Mouse (Mus musculus): Measurements from ENCODE around the gene Dvl1. TPM values are rescaled to one million over a fixed set of nuclear protein-coding genes. Genes with fewer than 3 reads are reported as not detected.

Gene Dvl1
- polyA plus RNA-seq, 1 experiment: 153 TPM

GRCm38 (mm10) chr4:155871404-155871803, 24.2 kb downstream of the Dvl1 start:
- Histone ChIP-seq H3K27me3 (ENCODE audit: control insufficient read depth, insufficient read depth, low read length) (no peaks in the 10 kb centered on the region), H3K4me1 (ENCODE audit: control insufficient read depth, insufficient read depth, insufficient read length, low read length) (no peaks in the 10 kb centered on the region; the same call in 1 of the 2 replicates), H3K4me3 (ENCODE audit: low read depth, low read length) (no peak overlapping the region), H3K36me3 (ENCODE audit: control insufficient read depth, insufficient read depth, low read length) (peaks cover 22% of the 10 kb centered on the region), H3K27ac (ENCODE audit: insufficient read depth, low read depth, low read length) (no peak overlapping the region)
- WGBS: 85% methylated on average over 7 of the region's 7 CpGs
- TF ChIP-seq CTCF (IDR thresholded peaks at IDR 0.05; ENCODE audit: extremely low read depth, insufficient read length, insufficient replicate concordance, low read depth, low read length) (no peak), POLR2A (IDR thresholded peaks at IDR 0.05; ENCODE audit: low read depth, low read length) (no peak)

- Histone ChIP-seq H3K4me3 (ENCODE audit: low read depth, low read length) (no peak overlapping the region), H3K27me3 (ENCODE audit: control insufficient read depth, insufficient read depth, low read length) (no peaks in the 10 kb centered on the region), H3K4me1 (ENCODE audit: control insufficient read depth, insufficient read depth, insufficient read length, low read length) (no peaks in the 10 kb centered on the region), H3K36me3 (ENCODE audit: control insufficient read depth, insufficient read depth, low read length) (peaks cover 32% of the 10 kb centered on the region), H3K27ac (ENCODE audit: insufficient read depth, low read depth, low read length) (no peak overlapping the region)
- TF ChIP-seq CTCF (IDR thresholded peaks at IDR 0.05; ENCODE audit: extremely low read depth, insufficient read length, insufficient replicate concordance, low read depth, low read length): no peak
- no peak for TF ChIP-seq POLR2A (IDR thresholded peaks at IDR 0.05; ENCODE audit: low read depth, low read length)
- WGBS: 79% methylated on average over 3 of the region's 3 CpGs
Observed at GRCm38 (mm10) chr4:155883587-155883986, 36.4 kb downstream of the Dvl1 start.

GRCm38 (mm10) chr4:155886330-155886729, 39.1 kb downstream of the Dvl1 start:
- WGBS: 88% methylated on average over 5 of the region's 5 CpGs
- peaks cover 31% of the 10 kb centered on the region for H3K36me3 ChIP-seq (ENCODE audit: control insufficient read depth, insufficient read depth, low read length)
- H3K27me3 ChIP-seq (ENCODE audit: control insufficient read depth, insufficient read depth, low read length): no peaks in the 10 kb centered on the region
- H3K27ac ChIP-seq (ENCODE audit: insufficient read depth, low read depth, low read length): no peak overlapping the region
- no peak overlapping the region for H3K4me3 ChIP-seq (ENCODE audit: low read depth, low read length)
- TF ChIP-seq CTCF (IDR thresholded peaks at IDR 0.05; ENCODE audit: extremely low read depth, insufficient read length, insufficient replicate concordance, low read depth, low read length) (no peak), POLR2A (IDR thresholded peaks at IDR 0.05; ENCODE audit: low read depth, low read length) (no peak)
- peaks cover 5% of the 10 kb centered on the region for H3K4me1 ChIP-seq (ENCODE audit: control insufficient read depth, insufficient read depth, insufficient read length, low read length)

GRCm38 (mm10) chr4:155887674-155888073, 40.5 kb downstream of the Dvl1 start:
- no peak overlapping the region for H3K4me3 ChIP-seq (ENCODE audit: low read depth, low read length)
- H3K27ac ChIP-seq (ENCODE audit: insufficient read depth, low read depth, low read length): no peak overlapping the region
- H3K4me1 ChIP-seq (ENCODE audit: control insufficient read depth, insufficient read depth, insufficient read length, low read length): peaks cover 7% of the 10 kb centered on the region
- WGBS: 89% methylated on average over 10 of the region's 10 CpGs
- H3K36me3 ChIP-seq (ENCODE audit: control insufficient read depth, insufficient read depth, low read length): peaks cover 31% of the 10 kb centered on the region
- TF ChIP-seq CTCF (IDR thresholded peaks at IDR 0.05; ENCODE audit: extremely low read depth, insufficient read length, insufficient replicate concordance, low read depth, low read length): no peak
- TF ChIP-seq POLR2A (IDR thresholded peaks at IDR 0.05; ENCODE audit: low read depth, low read length): no peak
- H3K27me3 ChIP-seq (ENCODE audit: control insufficient read depth, insufficient read depth, low read length): no peaks in the 10 kb centered on the region

GRCm38 (mm10) chr4:155888181-155888580, 41.0 kb downstream of the Dvl1 start:
- peaks cover 31% of the 10 kb centered on the region for H3K36me3 ChIP-seq (ENCODE audit: control insufficient read depth, insufficient read depth, low read length)
- no peak overlapping the region for H3K4me3 ChIP-seq (ENCODE audit: low read depth, low read length)
- no peak overlapping the region for H3K27ac ChIP-seq (ENCODE audit: insufficient read depth, low read depth, low read length)
- TF ChIP-seq POLR2A (IDR thresholded peaks at IDR 0.05; ENCODE audit: low read depth, low read length) (no peak), CTCF (IDR thresholded peaks at IDR 0.05; ENCODE audit: extremely low read depth, insufficient read length, insufficient replicate concordance, low read depth, low read length) (no peak)
- no peaks in the 10 kb centered on the region for H3K27me3 ChIP-seq (ENCODE audit: control insufficient read depth, insufficient read depth, low read length)
- peaks cover 12% of the 10 kb centered on the region for H3K4me1 ChIP-seq (ENCODE audit: control insufficient read depth, insufficient read depth, insufficient read length, low read length)
- 87% methylated on average over 9 of the region's 9 CpGs for WGBS

GRCm38 (mm10) chr4:155889316-155889715, 42.1 kb downstream of the Dvl1 start:
- Histone ChIP-seq H3K4me3 (ENCODE audit: low read depth, low read length) (no peak overlapping the region), H3K36me3 (ENCODE audit: control insufficient read depth, insufficient read depth, low read length) (peaks cover 29% of the 10 kb centered on the region), H3K4me1 (ENCODE audit: control insufficient read depth, insufficient read depth, insufficient read length, low read length) (peaks cover 21% of the 10 kb centered on the region), H3K27me3 (ENCODE audit: control insufficient read depth, insufficient read depth, low read length) (no peaks in the 10 kb centered on the region), H3K27ac (ENCODE audit: insufficient read depth, low read depth, low read length) (no peak overlapping the region)
- no peak for TF ChIP-seq POLR2A (IDR thresholded peaks at IDR 0.05; ENCODE audit: low read depth, low read length)
- TF ChIP-seq CTCF (IDR thresholded peaks at IDR 0.05; ENCODE audit: extremely low read depth, insufficient read length, insufficient replicate concordance, low read depth, low read length): no peak
- WGBS: 59% methylated on average over 5 of the region's 5 CpGs

GRCm38 (mm10) chr4:155891011-155891471, 43.8 kb downstream of the Dvl1 start:
- peak overlapping the region; percentile 90 for H3K4me3 ChIP-seq (ENCODE audit: low read depth, low read length)
- under 1% methylated on average over 34 of the region's 34 CpGs for WGBS
- H3K36me3 ChIP-seq (ENCODE audit: control insufficient read depth, insufficient read depth, low read length): peaks cover 22% of the 10 kb centered on the region
- H3K27ac ChIP-seq (ENCODE audit: insufficient read depth, low read depth, low read length): no peak overlapping the region
- no peaks in the 10 kb centered on the region for H3K27me3 ChIP-seq (ENCODE audit: control insufficient read depth, insufficient read depth, low read length)
- H3K4me1 ChIP-seq (ENCODE audit: control insufficient read depth, insufficient read depth, insufficient read length, low read length): peaks cover 21% of the 10 kb centered on the region
- no peak for TF ChIP-seq POLR2A (IDR thresholded peaks at IDR 0.05; ENCODE audit: low read depth, low read length)
- TF ChIP-seq CTCF (IDR thresholded peaks at IDR 0.05; ENCODE audit: extremely low read depth, insufficient read length, insufficient replicate concordance, low read depth, low read length): no peak

Measured in small intestine, adult 2 months (tissue).